Mouse (Mus musculus): ENCODE measurements around the gene C1qtnf7. TPM values are rescaled to one million over a fixed set of nuclear protein-coding genes. Genes with fewer than 3 reads are reported as not detected.

C1qtnf7 gene
- polyA plus RNA-seq, 1 experiment from 2014 or later, result 3.8 TPM

- no peak for TF ChIP-seq CTCF (IDR thresholded peaks at IDR 0.05; ENCODE audit: low read depth)
- 84% methylated on average over 1 of the region's 1 CpGs for WGBS
- no peak for ATAC-seq
- no peaks in the 10 kb centered on the region for H3K4me1 ChIP-seq (replicated peaks; ENCODE audit: control insufficient read depth, insufficient read depth, low read length)
- H3K9me3 ChIP-seq (ENCODE audit: control insufficient read depth), result no peaks in the 10 kb centered on the region
- no peaks in the 10 kb centered on the region for H3K36me3 ChIP-seq (ENCODE audit: control insufficient read depth, insufficient read depth)
- H3K27me3 ChIP-seq (replicated peaks; ENCODE audit: control insufficient read depth, insufficient read depth, low read length), result no peaks in the 10 kb centered on the region
- no peak overlapping the region for H3K9ac ChIP-seq (ENCODE audit: low read depth, low read length)
- no peak overlapping the region for H3K27ac ChIP-seq (ENCODE audit: low read depth, low read length)
- H3K4me2 ChIP-seq (replicated peaks; ENCODE audit: low read depth), result no peak overlapping the region
- H3K4me3 ChIP-seq (ENCODE audit: low read depth, low read length), result no peak overlapping the region
Observed at GRCm38 (mm10) chr5:43609760-43610159, 94.4 kb downstream of the C1qtnf7 start.

- Histone ChIP-seq H3K9ac (ENCODE audit: low read depth, low read length) (no peak overlapping the region), H3K4me1 (replicated peaks; ENCODE audit: control insufficient read depth, insufficient read depth, low read length) (no peaks in the 10 kb centered on the region), H3K4me3 (ENCODE audit: low read depth, low read length) (no peak overlapping the region), H3K27me3 (replicated peaks; ENCODE audit: control insufficient read depth, insufficient read depth, low read length) (no peaks in the 10 kb centered on the region), H3K27ac (ENCODE audit: low read depth, low read length) (no peak overlapping the region), H3K36me3 (ENCODE audit: control insufficient read depth, insufficient read depth) (no peaks in the 10 kb centered on the region), H3K4me2 (replicated peaks; ENCODE audit: low read depth) (no peak overlapping the region), H3K9me3 (ENCODE audit: control insufficient read depth) (no peaks in the 10 kb centered on the region)
- ATAC-seq, result no peak
- peak; percentile 42; the same call in 1 of the 2 replicates for TF ChIP-seq CTCF (IDR thresholded peaks at IDR 0.05; ENCODE audit: low read depth)
- 64% methylated on average over 7 of the region's 7 CpGs for WGBS
Observed at GRCm38 (mm10) chr5:43621575-43622299, 106.4 kb downstream of the C1qtnf7 start.

DNA sequence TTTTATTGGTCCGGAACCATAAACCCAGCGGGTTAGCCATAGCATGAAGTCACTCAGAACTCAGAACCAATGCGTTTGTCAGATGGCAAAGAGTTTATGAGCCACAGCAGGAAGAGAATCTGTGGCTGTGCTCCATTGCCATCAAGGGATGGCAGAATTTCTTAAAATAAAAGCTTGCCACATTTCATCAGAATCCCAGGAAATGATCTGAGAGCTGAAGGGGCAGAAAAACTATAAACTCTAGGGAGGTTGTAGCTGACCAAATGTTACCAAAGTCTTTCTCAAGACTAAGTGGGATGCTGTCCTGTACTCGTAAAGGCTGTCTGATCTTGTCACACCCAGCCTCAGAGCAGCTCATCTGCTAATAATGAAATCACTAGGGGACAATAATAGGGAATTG, 110.1 kb downstream of the C1qtnf7 start:
- ATAC-seq, result no peak
- H3K4me1 ChIP-seq (replicated peaks; ENCODE audit: control insufficient read depth, insufficient read depth, low read length), result no peaks in the 10 kb centered on the region
- H3K9me3 ChIP-seq (ENCODE audit: control insufficient read depth), result no peaks in the 10 kb centered on the region
- no peak overlapping the region for H3K4me3 ChIP-seq (ENCODE audit: low read depth, low read length)
- no peak overlapping the region for H3K4me2 ChIP-seq (replicated peaks; ENCODE audit: low read depth)
- no peaks in the 10 kb centered on the region for H3K36me3 ChIP-seq (ENCODE audit: control insufficient read depth, insufficient read depth)
- H3K9ac ChIP-seq (ENCODE audit: low read depth, low read length), result no peak overlapping the region
- TF ChIP-seq CTCF (IDR thresholded peaks at IDR 0.05; ENCODE audit: low read depth), result no peak
- WGBS, result 84% methylated on average over 4 of the region's 4 CpGs
- H3K27ac ChIP-seq (ENCODE audit: low read depth, low read length), result no peak overlapping the region
- no peaks in the 10 kb centered on the region for H3K27me3 ChIP-seq (replicated peaks; ENCODE audit: control insufficient read depth, insufficient read depth, low read length)

GRCm38 (mm10) chr5:43634071-43634601, 118.8 kb downstream of the C1qtnf7 start:
- Histone ChIP-seq H3K4me2 (replicated peaks; ENCODE audit: low read depth) (no peak overlapping the region), H3K4me1 (replicated peaks; ENCODE audit: control insufficient read depth, insufficient read depth, low read length) (no peaks in the 10 kb centered on the region), H3K27ac (ENCODE audit: low read depth, low read length) (no peak overlapping the region), H3K9me3 (ENCODE audit: control insufficient read depth) (no peaks in the 10 kb centered on the region), H3K27me3 (replicated peaks; ENCODE audit: control insufficient read depth, insufficient read depth, low read length) (no peaks in the 10 kb centered on the region), H3K9ac (ENCODE audit: low read depth, low read length) (no peak overlapping the region), H3K4me3 (ENCODE audit: low read depth, low read length) (no peak overlapping the region), H3K36me3 (ENCODE audit: control insufficient read depth, insufficient read depth) (no peaks in the 10 kb centered on the region)
- 89% methylated on average over 5 of the region's 5 CpGs for WGBS
- TF ChIP-seq CTCF (IDR thresholded peaks at IDR 0.05; ENCODE audit: low read depth), result no peak
- ATAC-seq, result no peak

DNA sequence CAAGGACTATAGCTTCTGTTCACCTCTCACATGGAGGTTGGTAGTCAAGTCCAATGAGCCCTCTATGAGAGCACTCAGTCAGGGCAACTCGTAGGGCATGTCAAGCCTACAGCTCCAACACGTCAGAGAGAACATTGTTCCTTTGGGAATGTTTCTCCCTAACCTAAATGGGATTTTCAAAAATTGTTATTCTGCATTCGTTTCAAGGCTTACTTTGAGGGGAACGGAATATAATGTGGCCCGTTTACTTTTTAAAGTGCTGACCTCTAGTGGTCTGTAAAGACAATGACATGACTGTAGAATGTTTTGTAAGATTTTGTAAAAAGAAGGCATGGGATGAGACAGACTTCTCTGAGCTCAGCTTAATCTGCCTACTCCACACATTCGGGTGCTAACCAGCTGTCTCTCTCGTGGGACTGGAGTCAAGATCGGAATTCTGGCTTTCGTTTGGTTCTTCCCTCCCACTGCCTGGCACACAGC, 119.3 kb downstream of the C1qtnf7 start:
- H3K4me2 ChIP-seq (replicated peaks; ENCODE audit: low read depth), result no peak overlapping the region
- TF ChIP-seq CTCF (IDR thresholded peaks at IDR 0.05; ENCODE audit: low read depth), result peak; percentile 75
- no peak overlapping the region for H3K9ac ChIP-seq (ENCODE audit: low read depth, low read length)
- H3K27me3 ChIP-seq (replicated peaks; ENCODE audit: control insufficient read depth, insufficient read depth, low read length), result no peaks in the 10 kb centered on the region
- 27% methylated on average over 9 of the region's 9 CpGs for WGBS
- H3K27ac ChIP-seq (ENCODE audit: low read depth, low read length), result no peak overlapping the region
- no peaks in the 10 kb centered on the region for H3K9me3 ChIP-seq (ENCODE audit: control insufficient read depth)
- no peak overlapping the region for H3K4me3 ChIP-seq (ENCODE audit: low read depth, low read length)
- H3K4me1 ChIP-seq (replicated peaks; ENCODE audit: control insufficient read depth, insufficient read depth, low read length), result no peaks in the 10 kb centered on the region
- no peak for ATAC-seq
- H3K36me3 ChIP-seq (ENCODE audit: control insufficient read depth, insufficient read depth), result no peaks in the 10 kb centered on the region

- TF ChIP-seq CTCF (IDR thresholded peaks at IDR 0.05; ENCODE audit: low read depth), result no peak
- Histone ChIP-seq H3K4me1 (replicated peaks; ENCODE audit: control insufficient read depth, insufficient read depth, low read length) (no peaks in the 10 kb centered on the region), H3K4me3 (ENCODE audit: low read depth, low read length) (no peak overlapping the region), H3K9ac (ENCODE audit: low read depth, low read length) (no peak overlapping the region), H3K27ac (ENCODE audit: low read depth, low read length) (no peak overlapping the region), H3K9me3 (ENCODE audit: control insufficient read depth) (no peaks in the 10 kb centered on the region), H3K4me2 (replicated peaks; ENCODE audit: low read depth) (no peak overlapping the region), H3K27me3 (replicated peaks; ENCODE audit: control insufficient read depth, insufficient read depth, low read length) (no peaks in the 10 kb centered on the region), H3K36me3 (ENCODE audit: control insufficient read depth, insufficient read depth) (no peaks in the 10 kb centered on the region)
- WGBS, result 77% methylated on average over 4 of the region's 4 CpGs
- ATAC-seq, result no peak
Observed at GRCm38 (mm10) chr5:43645020-43645419, 129.7 kb downstream of the C1qtnf7 start.

All from intestine, postnatal 0 days (tissue).